Mouse (Mus musculus) adrenal gland, postnatal 36 days (tissue): ENCODE results near the gene Pglyrp3. TPM values are rescaled to one million over a fixed set of nuclear protein-coding genes. Genes with fewer than 3 reads are reported as not detected.
A peak's percentile ranks its signal among the peaks of the same experiment; 100 is the strongest.
"Not testable (repeated sequence)": the region's sequence is repeated elsewhere in the genome, so short reads cannot be mapped to it uniquely, and the experiment has no call there.

Experiments
- DNase-seq, 2 experiments: peaks; one replicate each; pipeline ENCODE4 v3.0.0; 2021; ENCODE audit warnings: mixed read lengths in 1 of 2
- long read RNA-seq, 2 experiments: library from polyadenylated mRNA; stranded (forward); transcript quantifications; one replicate each; pipeline ENCODE4 v2.0.0; 2021; ENCODE audit warnings: borderline sequencing depth in 2 of 2
- microRNA-seq: library from miRNA; unstranded; fragments of <30 nt; microRNA quantifications from one replicate; pipeline ENCODE4 v1.2.0, GENCODE M21; 2021
- total RNA-seq, 2 experiments: library from RNA; stranded (reverse); gene quantifications; 2 replicates each; pipeline ENCODE4 v1.2.3; 2021

Pglyrp3 gene
- total RNA-seq = not detected
- long read RNA-seq, experiment 1 = 0 reads
- long read RNA-seq, experiment 2 = 0 reads

- no peak for DNase-seq
Observed at GRCm38 (mm10) chr3:92014283-92014682, at the start of gene Pglyrp3. TSS of gene Pglyrp3 (plus strand) at chr3:92014583.

DNA sequence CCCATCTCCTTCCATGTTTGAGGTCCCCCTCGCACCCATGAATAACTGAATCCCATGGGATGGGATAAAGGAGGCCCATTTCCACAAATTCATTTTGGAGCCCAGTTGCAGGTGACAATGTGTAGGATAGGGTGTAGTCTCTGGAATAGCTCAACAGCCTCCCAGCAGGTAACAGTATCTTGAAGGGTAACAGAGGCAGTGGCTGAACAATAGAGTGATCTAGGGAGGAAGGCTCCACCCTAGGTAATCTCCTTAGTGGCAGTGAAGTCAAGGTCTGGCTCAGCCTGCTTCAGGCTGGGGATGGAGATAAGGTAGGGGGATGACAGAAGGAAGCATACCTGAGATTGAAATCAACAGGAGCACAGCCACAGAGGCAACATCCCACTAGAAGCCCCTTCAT, 3.4 kb upstream of the Pglyrp3 start:
- DNase-seq = no peak

- DNase-seq = not testable (repeated sequence)
Observed at GRCm38 (mm10) chr3:92024541-92024940, 10.2 kb downstream of the Pglyrp3 start.

DNA sequence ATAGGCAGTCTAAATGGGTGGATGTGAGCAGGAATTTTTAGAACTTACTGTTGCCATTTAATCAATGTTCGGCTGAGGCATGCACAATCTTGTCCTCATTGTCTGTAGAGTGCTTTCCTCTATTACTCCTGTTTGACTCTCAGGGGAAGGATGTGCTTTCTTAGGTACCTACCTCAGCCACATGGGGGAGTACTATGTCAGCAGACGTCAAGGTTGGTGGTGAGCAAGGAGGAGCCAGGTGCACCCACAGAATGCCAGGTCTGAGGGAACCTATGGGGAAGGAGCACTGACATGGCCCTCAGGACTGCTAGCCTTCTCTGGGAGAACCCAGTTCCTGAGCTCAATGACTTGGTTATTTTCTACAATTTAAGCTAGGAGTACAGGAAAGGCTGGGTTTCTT, 18.8 kb downstream of the Pglyrp3 start:
- DNase-seq = no peak

GRCm38 (mm10) chr3:92033892-92034291, 19.5 kb downstream of the Pglyrp3 start:
- DNase-seq = no peak

DNA sequence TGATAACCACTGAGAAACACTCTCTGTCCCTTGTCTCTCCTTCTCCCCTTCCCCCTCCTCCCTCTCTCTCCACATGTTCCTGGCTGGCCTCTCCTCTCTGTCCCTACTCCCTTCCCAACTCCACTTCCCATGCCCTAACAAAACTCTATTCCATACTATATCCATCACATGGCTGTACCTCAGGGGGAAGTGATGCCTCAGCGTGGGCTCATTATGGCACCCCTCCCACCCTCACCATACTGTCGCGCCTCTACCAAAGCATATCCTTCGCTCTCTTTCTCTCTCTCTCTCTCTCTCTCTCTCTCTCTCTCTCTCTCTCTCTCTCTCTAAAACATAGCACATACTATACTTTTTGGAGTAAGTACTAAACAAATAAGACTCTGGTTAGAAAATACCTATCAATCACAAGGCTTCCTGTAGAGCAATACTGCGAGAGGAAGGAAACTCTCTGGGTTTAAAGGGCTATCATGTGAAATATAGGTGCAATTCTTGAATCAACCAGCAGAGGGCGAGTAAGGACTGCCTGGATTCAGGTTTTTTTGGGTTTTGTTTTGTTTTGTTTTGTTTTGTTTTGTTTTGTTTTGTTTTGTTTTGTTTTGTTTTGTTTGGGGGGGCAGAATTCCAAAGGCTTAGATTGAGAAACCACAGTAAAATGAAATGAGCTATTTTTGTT, 36.1 kb downstream of the Pglyrp3 start:
- DNase-seq = peak in 1 of 2 experiments; percentile 26

DNA sequence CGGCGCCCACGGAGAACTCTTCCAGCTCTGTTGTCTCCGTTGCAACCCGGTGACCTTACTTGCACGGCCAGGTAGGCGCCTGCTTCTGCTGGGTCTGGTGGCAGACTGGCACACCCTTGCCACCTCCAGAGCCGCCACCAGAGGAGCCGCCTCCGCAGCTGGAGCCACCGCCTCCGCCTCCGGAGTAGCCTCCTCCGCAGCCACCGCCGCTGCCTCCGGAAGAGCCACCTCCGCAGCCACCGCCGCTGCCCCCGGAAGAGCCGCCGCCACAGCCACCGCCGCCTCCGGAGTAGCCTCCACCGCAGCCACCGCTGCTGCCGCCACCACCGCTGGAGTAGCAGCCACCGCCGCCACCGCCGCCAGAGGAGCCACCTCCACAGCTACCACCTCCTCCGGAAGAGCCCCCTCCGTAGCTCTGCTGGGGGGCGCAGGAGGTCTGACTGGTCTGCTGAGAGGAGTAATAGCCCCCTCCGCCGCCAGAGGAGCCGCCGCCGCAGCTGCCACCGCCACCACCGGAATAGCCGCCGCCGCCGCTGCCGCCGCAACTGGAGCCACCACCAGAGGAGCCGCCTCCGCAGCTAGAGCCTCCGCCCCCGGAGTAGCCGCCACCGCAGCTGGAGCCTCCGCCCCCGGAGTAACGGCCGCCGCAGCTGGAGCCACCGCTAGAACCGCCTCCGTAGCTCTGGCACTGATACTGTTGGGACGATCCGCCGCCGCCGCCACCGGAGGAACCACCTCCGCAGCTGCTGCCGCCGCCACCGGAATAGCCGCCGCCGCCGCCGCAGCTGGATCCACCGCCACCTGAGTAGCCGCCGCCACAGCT, 66.3 kb downstream of the Pglyrp3 start:
- peak; percentile 86 to 89 for DNase-seq

Small RNA genes lying within 50 kb of the gene (microRNA-seq; reads per million reads assigned to microRNA genes)
- gene Gm23697 (not detected), gene Gm25145 (not detected)

Other genes with a start within 250 kb of the Pglyrp3 start
- under 1 TPM; 0.26 TPM for gene Lor, start 68.6 kb downstream of the Pglyrp3 start, total RNA-seq
- gene Prr9, start 109.4 kb downstream of the Pglyrp3 start, total RNA-seq = not detected
- not detected for gene Lelp1, start 128.2 kb downstream of the Pglyrp3 start, total RNA-seq
- gene Sprr2a1, start 201.2 kb downstream of the Pglyrp3 start, total RNA-seq = not detected
- not detected for gene Sprr2a2, start 201.3 kb downstream of the Pglyrp3 start, total RNA-seq